Mouse (Mus musculus): Measurements from ENCODE around the gene Cpne6.

The Cpne6 gene

DNA sequence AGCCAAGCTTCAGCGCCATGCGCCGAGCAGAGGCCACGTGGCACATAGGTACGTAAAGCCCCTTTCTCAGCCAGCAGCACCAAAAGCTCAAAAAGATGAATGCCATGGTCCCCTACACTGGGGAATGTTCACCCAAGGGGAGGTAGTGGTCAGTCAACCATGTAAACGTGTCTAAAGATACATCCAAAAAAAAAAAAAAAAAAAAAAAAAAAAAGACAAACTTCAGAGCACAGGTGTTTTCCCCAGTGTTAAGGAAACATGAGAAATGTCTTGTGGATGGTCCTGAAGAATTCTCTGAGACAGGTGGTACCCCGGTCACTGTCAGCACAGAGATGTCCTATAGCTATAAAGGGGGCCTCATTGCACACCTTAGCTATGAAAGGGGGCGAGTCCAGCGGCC, 4.6 kb upstream of the Cpne6 start:
- no peak for DNase-seq

DNA sequence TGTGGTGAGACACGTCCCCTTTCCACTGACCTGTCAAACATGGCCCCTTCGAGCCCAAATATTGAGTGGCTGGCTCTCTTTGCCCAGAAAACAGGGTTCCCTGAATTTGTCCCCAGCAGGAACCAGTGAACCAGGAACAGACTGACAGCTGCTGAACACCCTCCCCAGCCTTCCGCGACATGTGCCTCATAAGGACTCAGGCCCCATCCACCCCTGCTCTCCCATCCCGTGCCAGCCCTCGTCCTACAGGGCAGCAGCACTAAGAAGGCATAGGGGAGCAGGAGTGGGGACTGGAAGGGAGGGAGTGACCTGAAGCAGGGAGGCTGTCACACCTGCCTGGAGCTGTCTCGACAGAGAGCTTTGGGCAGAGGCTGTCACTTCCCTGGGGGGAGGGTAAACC, 2.4 kb upstream of the Cpne6 start:
- DNase-seq: no peak

DNA sequence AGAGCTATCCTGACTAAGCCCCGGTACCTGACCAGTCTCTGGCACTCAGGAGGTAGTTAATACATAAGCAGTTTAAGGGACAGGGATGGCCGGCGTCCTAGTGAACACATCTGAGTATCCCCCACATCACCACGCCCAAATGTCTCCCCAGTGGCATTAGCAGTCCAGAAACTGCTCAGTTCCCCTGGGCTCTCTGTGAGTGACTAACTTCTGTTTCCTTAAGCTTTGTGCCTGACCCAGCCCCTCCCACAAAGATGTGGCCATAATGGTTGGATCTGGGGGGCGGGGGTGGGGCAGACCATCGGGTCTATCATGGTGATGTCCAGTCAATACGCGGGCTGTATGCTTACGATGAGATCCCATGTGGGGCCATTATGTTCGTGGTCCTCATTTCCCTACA, 705 bp upstream of the Cpne6 start:
- DNase-seq: no peak

DNA sequence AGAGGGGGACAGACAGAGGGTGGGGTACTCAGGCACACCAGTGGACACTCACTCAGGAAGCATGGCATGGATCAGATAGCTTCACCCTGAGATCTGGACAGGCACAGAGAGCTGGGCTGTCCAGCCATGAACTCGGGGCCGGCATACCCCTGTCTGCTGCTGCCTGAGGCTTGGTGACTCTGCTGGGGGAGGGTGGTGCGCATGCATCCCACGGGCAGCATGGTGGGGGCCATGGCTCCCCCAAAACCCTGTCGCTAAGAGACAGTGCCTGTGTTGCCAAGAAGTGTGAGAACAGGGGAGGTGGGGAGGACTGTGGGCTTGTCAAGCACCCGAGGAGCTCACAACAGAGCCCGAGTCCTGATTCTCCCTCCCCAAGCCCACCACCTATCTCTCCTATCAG, 792 bp downstream of the Cpne6 start:
- no peak for DNase-seq

DNA sequence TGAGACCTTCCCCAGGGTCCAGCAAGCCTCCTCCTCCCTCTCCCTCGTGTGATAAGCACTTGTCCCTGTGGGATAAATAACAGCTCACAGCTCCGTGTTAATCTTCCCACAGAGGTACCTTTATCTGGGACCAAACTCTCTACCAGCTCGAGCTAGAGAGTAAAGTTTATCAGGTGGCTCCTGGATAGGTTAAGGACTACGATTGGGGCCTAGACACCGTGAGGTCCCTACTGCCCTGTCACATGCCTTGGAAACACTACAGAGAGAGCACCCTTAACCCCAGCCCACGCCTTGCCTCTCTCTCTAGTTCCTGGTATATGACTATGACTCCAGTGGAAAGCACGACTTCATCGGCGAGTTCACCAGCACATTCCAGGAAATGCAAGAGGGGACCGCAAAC, 3.7 kb downstream of the Cpne6 start:
- DNase-seq: no peak

DNA sequence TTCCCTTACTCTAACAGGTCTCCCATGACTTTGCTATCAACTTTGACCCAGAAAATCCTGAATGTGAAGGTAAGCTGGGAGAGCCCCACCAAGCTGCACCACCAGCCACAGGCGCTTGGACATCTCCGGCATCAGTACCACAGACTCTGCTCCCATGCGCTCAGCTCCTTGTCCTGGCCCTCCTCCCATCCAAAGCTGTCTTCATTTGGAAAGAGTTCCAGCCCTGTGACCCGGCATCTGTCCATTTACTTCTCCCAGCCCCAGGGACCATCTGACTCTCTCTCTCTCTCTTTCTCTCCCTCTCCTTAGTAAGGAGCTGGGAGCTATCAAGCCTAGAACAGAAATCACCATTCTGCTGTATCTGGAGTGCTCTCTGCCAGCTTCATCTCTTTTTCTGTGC, 5.6 kb downstream of the Cpne6 start:
- DNase-seq: no peak

DNA sequence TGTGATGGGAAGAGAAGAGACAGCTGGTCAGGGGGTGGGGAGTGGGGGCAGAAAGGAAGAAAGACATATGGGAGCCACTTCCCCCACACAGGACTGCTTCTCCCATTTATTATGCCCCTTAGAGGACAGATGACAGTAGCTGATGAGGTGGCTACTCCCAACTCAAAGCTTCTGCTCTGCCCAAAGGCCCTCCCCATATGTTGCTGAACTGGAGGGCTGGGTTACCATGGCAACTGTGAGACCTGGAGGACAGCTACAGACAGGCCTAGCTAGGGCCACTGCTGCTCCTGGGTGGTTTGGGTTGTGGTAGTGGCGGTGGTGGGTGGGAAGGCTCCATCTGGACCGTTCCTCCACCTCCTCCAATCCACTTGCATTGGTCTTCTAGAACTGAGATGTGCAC, 8.7 kb downstream of the Cpne6 start:
- no peak for DNase-seq

DNA sequence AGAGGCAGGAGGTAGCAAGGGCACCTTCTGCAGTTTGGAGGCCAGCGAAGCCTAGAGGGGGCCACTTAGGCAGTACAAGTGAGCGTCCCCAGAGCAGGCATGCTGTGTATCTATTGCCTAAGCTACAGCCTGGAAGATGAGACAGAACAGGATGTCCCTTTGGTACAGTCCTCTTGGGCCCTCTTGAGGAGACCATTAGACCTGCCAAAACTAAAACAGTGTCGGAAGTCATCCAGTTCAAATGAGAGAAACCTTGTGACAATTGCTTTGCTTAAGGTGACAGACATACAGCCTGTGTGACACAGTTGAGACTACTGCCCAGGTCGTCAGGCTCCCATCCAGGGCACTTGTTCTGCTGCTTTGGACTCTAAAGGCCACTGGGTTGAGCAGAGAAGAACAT, 9.4 kb downstream of the Cpne6 start:
- DNase-seq: no peak

DNA sequence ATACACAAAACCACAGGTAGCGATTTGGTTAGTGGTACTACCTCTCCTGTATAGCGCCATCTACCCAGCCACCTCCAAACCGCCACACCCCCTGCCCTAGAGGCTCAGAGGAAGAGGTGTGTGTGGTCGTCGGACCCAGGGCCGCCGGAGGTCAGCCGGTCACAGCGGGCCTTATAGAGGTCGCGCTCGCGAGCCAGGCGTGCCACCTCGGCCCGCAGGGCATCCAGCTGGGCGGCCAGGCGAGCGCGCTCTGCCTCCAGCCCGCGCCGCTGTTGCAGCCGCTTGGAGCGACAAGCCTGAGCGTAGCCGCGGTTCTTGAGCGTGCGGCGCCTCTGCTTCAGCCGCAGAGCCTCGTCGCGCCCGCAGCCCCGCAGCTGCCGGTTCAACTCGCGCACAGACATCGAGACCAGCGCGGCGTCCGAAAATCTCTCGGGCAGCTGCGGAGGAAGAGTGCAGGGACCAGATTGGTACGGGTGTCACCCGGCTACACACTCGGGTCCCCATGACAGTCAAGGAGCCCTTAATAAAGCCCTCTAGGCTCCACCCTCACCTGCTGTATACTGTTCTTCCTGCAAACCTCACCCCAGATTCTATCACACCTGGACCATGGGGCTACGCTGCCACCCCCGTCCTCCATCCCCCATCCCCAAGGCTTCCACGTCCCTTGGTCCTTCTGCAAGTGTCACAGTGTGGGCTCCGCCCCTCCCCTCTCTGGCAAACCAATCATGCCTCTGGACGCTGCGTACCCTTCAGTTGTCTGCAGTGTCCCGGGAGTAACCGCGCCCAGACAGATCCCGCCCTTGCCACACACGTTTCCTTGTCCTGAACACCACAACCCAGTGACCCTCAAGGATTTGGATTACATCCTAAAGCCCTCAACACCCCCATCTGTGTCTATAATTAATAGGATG, 10.5 kb downstream of the Cpne6 start:
- peak; percentile 69 to 76 for DNase-seq

DNA sequence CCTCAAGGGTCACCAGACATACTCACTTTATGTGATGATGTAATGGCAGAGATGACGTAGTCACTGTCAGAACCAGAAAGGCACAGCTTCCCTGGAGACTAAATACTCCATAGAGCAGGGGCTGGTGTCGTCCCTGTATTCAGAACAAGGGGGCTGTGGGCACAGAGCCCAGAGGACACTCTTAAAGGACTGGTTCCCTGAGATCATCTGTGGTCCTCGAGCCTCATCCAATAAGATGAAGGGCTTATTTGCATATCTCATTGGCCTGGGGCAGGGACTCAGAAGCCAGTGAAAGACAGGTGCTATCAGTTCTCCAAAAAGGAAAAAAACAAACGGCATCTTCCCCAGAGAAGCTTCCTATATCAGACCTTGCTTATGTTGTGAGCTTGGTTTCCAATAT, 13.8 kb downstream of the Cpne6 start:
- no peak for DNase-seq

DNA sequence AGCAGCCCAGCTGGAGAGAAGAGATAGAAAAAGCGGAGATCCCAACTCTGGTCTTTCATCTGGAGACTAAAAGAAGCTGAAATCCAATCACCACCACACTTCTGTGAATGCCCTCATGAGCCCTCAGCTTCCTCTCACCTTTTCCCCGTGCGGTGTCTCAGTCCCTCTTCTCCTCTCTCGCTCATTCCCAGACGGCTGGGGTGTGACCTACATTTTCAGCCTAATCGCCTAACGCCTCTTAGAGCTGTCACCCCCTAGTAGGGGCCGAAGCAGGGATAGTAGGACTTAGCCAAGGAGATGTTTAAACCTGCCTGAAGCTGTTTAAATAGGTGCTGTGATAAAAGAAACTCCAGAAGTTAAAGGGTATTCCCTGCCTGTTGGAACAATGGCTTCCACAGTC, 14.5 kb downstream of the Cpne6 start, which contains the start of gene Nrl:
Nrl (minus strand) TSS at position 197 of the 400 bp plus-strand sequence.
- no peak for DNase-seq

DNA sequence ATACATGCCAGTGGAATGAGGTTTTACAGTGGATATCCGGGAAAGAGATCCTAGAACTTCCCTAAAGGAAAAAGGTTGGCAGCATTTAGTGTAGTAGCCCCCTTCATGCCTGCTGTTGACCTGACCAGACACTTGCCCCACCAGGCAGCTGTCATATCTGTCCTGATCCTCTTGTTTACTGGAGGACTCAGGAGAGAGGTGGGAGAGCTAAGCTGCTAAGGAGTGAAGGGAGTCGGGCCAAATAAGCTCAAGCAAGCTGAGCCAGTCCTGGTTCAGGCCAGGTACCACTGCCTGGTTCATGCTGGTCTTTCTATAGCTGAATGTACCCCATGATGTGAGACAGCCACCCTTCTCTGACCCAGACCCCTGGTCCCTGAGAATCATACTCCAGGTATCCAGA, 16.4 kb downstream of the Cpne6 start:
- no peak for DNase-seq

DNA sequence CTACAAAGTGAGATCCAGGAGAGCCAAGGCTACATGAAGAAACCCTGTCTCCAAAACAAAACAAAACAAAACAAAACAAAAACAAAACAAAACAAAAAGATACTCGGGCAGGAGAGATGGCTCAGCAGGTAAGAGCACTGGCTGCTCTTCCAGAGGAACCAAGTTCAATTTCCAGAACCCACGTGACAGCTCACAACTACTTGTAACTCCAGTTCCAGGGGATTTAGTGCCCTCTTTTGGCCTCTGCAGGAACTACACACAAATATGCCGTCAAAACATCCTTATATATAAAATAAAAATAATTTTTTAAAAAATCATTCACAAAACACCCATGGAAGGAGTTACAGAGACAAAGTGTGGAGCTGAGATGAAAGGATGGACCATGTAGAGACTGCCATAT, 17.7 kb downstream of the Cpne6 start:
- DNase-seq: peak in 1 of 2 experiments; percentile 59

DNA sequence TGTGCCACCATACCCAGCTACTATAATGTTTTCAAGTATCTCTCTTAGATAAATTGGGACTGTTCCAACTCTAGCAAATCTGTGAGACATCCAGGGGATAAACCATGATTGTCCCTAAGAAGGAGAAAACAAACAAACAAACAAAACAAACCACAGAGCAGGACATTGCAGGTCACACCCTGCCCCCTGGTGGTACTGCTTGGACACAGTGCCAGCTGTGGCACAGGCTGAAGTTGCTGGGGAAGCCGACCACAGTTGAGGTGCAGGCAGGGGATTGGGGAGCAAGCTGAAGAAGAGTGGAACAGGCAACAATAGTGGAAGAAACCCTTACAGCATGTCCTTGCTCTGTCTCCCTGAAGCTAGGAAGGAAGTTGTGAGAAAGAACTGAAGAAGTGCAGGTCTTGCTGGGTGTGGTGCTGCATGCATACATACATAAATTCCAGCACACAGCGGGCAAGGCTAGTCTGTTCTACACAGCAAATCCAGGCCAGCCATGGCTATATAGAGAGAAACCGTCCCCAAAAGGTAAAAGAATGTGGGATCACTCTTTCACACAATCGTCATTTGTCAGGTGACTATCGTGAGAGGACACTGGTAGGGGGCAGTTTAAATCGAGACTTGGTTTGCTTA, 26.0 kb downstream of the Cpne6 start:
- peak in 1 of 2 experiments; percentile 66 for DNase-seq

DNA sequence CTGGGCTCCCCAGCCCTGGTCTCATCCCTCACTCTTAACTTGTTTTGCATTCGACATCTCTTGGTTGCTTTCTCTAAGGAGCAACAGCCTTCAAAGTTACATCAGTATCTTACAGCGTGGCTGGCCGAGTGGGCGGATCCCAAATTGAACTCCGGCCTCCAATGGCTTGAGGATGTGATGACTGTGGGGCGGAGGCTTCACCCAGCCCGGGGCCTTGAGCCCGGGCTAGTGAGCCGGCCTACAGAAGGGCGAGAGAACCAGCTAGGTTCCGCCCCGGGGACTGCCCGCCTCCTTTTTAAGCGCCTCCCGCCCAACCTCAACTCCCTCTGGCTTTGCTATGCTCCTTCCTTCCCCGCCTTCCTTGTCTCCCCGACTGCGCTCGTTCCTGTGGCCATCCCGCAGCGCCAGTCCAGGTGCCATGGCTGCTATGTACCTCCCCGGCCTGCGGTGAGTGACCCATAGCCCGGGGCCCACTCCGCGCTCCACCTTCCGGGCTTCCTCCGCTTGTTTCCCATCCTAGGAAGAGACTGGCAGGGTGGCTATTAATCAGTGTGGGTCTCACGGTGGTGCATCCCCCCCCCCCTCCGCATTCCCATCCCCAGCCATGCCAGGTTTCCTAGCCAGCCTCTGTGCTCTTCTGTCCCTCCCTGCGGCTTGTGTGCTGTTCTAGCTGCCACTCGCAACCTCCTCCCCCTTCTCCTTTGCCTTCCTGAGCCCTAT, 30.0 kb downstream of the Cpne6 start, which contains the start of gene Pck2:
Pck2 (plus strand) TSS at position 200 of the 720 bp plus-strand sequence.
- peak; percentile 89 to 91 for DNase-seq

DNA sequence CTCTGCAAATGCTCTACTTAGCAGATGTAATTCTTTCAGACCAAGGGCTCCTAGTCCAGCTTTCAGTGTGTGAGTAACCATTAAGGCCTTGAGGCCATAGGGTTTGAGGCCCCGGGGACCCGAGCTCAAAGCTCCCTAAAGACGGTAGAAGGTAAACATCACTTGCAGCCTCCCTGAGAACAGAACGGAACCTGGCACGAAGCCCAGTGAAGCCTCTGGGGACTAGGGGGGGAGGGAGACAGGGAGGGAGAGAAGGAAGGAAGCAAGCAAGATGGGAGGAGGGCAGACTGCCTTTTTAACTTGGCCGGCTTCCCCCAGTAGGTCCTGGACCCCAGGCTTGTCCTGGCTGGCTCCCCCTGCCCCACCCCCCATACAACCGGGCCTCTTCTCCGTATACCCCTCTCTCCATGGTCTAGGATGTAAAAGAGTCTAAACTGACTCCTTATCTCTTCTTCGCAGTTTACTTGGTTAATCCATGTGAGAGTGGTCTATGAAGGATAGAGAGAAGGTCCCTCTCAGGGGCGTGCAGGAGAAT, 30.6 kb downstream of the Cpne6 start:
- peak; percentile 87 to 90 for DNase-seq

DNA sequence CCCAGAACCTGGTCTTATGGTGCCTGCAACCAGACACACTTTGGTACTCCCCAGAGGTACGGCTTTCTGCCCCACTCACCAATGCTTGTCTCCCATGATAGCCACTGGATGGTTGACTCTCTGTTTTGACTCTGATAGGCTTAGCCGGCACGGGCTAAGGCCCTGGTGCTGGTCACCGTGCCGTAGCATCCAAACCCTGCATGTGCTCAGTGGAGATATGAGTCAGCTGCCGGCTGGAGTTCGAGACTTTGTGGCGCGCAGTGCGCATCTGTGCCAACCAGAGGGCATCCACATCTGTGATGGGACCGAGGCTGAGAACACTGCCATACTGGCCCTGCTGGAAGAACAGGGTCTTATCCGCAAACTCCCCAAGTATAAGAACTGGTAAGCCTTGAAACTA, 32.0 kb downstream of the Cpne6 start:
- DNase-seq: no peak

DNA sequence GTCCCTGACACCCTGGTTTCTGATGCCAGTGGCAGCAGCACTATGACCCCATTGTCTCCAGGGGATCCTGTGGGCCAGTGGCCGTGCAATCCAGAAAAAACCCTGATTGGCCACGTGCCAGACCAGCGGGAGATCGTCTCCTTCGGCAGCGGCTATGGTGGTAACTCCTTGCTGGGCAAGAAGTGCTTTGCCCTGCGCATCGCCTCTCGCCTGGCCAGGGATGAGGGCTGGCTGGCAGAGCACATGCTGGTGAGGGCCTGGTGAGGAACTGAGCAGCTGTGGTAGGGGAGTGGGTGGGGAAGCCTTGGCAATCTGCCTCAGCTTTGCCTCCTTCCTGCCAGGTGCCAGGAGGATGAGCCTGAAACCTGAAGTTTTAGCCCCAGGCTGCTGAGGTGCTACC, 34.1 kb downstream of the Cpne6 start:
- DNase-seq: peak; percentile 60 to 67

DNA sequence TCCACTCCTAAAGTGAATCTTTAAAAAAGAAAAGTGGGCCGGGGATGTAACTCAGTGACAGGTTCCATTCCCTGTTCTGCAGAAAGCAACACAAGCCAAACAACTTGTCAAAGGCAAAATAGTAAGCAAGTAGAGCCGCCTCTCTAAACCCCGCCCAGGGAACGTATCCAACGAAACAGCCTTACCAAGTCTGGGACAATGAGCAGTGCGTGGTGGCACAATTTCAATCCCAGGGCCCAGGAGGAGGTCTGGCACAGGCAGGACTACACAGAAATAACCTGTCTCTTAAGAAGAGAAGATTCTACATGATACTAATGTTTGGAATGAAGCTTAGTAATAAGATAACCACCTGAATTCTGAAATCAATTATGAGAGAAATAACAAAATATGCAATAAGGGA, 39.9 kb downstream of the Cpne6 start:
- peak; percentile 63 to 75 for DNase-seq

DNA sequence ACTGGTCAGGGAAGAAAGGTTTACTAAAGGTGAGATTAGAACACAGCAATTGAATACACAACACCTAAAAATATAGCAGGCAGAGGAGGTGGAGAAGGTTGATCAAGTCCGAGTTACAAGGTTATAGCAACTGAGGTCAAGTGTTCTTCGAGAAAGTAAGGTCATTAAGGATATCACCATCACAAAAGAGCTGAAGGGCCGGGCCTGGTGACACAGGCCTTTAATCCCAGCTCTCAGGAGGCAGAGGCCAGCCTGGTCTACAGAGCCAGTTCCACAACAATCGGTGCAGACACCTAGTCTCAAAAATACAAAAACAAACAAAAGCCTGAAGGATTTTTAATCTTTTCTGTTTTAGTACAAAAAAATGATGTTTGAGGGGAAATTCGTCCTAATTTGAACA, 41.1 kb downstream of the Cpne6 start:
- no peak for DNase-seq

DNA sequence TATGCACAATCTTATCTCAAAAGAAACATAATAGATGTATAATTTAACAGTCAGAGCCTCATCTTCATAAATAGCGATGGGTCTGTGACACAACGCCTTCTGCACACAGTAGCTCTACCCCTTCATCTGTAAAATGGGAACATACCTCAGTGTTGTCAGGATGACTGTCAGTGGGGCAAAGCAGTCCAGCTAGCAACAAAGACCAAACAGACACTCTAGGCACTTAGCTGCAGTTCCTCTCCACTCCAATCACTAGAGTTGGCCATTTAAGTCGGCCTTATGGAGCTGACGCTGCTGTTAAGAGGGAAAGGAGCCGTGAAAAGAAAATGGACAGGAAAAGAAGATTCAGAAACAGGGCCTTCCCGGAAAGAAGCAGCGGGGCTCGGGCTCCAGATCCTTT, 41.5 kb downstream of the Cpne6 start:
- no peak for DNase-seq

DNA sequence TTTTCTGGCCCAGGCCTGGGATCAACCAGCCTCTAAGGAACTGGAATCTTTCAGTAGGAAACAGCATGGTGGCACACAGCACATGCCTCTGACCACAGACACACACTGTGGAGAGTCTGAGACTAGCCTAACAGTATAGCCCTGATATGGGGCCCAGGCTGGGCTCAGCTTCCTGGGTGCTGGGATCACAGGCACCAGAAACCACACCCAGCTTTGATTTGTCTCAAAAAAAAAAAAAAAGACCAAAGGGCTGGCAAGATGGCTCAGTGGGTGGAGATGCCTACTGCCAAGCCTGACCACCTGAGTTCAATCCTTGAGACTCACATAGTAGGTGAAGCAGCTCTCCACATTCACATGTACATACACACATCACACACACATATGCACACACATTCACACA, 44.4 kb downstream of the Cpne6 start:
- DNase-seq: no peak

DNA sequence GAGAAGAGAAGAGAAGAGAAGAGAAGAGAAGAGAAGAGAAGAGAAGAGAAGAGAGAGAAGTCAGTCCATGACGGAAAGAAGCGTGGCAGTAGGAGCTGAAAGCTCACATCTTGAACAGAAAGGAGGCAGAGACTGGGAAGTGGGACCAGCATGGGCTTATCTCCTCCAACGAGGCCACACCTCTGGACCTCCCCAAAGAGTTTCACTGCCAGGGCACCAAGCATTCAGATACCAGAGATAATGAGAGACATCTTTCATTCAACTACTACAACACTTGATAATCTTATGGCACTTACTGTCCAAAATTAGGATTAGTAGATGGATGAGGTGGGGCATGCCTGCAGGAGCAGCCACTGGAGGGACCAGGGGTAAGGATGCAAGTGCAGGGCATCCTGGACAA, 45.5 kb downstream of the Cpne6 start:
- no peak for DNase-seq

All from cerebellum, postnatal 25 days (tissue).